Mouse (Mus musculus) left cerebral cortex, adult 8-10 months (tissue): ENCODE measurements around the gene Ankrd33b. TPM values are rescaled to one million over a fixed set of nuclear protein-coding genes. Genes with fewer than 3 reads are reported as not detected.

Experiments
- DNase-seq, 2 experiments: peaks; one replicate each; pipeline ENCODE4 v3.0.0; 2022; ENCODE audit warnings: low spot score in 2 of 2
- total RNA-seq, 4 experiments: library from RNA; stranded (reverse); gene quantifications; 2 replicates each; pipeline ENCODE4 v1.2.4; 2022

Ankrd33b gene
- total RNA-seq, 4 experiments from 2014 or later = 61.4 to 76.2 (median 72.9) TPM

- DNase-seq = no peak
Measured at GRCm38 (mm10) chr15:31265845-31266244, 101.7 kb downstream of the Ankrd33b start.

- DNase-seq = no peak
Measured at GRCm38 (mm10) chr15:31265404-31265803, 102.1 kb downstream of the Ankrd33b start.

- peak; percentile 71 to 79 for DNase-seq
Measured at GRCm38 (mm10) chr15:31264827-31265226, 102.7 kb downstream of the Ankrd33b start.

GRCm38 (mm10) chr15:31262361-31262760 is 105.2 kb downstream of the Ankrd33b start:
- no peak for DNase-seq

GRCm38 (mm10) chr15:31261094-31261493 is 106.4 kb downstream of the Ankrd33b start:
- DNase-seq = no peak

- DNase-seq = no peak
Measured at GRCm38 (mm10) chr15:31258693-31259439, 108.7 kb downstream of the Ankrd33b start.

- no peak for DNase-seq
Measured at GRCm38 (mm10) chr15:31258029-31258692, 109.4 kb downstream of the Ankrd33b start.

GRCm38 (mm10) chr15:31257329-31257728 is 110.2 kb downstream of the Ankrd33b start:
- no peak for DNase-seq

- DNase-seq = no peak
Measured at GRCm38 (mm10) chr15:31255762-31256161, 111.8 kb downstream of the Ankrd33b start.

GRCm38 (mm10) chr15:31254939-31255535 is 112.5 kb downstream of the Ankrd33b start:
- no peak for DNase-seq

GRCm38 (mm10) chr15:31253963-31254362 is 113.6 kb downstream of the Ankrd33b start:
- no peak for DNase-seq

GRCm38 (mm10) chr15:31253380-31253779 is 114.1 kb downstream of the Ankrd33b start:
- no peak for DNase-seq

- no peak for DNase-seq
Measured at GRCm38 (mm10) chr15:31252590-31253311, 114.8 kb downstream of the Ankrd33b start.

GRCm38 (mm10) chr15:31251189-31251588 is 116.3 kb downstream of the Ankrd33b start:
- no peak for DNase-seq

GRCm38 (mm10) chr15:31250676-31251075 is 116.8 kb downstream of the Ankrd33b start:
- no peak for DNase-seq

GRCm38 (mm10) chr15:31250027-31250426 is 117.5 kb downstream of the Ankrd33b start:
- DNase-seq = no peak

- DNase-seq = no peak
Measured at GRCm38 (mm10) chr15:31248882-31249281, 118.6 kb downstream of the Ankrd33b start.

- no peak for DNase-seq
Measured at GRCm38 (mm10) chr15:31247035-31247434, 120.5 kb downstream of the Ankrd33b start.

- DNase-seq = no peak
Measured at GRCm38 (mm10) chr15:31245934-31246333, 121.6 kb downstream of the Ankrd33b start.

GRCm38 (mm10) chr15:31244696-31245445 is 122.7 kb downstream of the Ankrd33b start:
- no peak for DNase-seq

GRCm38 (mm10) chr15:31243260-31243659 is 124.3 kb downstream of the Ankrd33b start:
- DNase-seq = no peak
